Comparison of ENCODE assay signal across 28 mouse cellular contexts in the genomic region with DNA sequence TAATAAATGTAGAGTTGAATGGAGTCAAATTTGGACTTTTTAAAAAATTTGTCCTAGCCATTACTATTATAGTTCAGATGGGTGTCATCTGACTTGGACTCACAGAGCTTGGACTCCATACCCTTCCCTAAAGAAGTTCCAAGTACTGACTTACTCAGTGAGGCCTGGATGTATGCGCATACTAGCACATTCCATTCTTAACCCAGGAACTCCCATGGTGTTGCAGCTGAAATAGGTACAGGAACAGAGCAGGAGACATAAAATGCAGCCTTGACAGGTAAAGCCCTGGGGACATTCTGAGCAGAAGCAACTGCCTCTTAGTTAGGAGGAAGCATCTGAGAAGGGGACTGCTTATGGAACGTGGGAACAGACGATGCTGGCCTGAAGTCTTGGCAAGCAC. TPM values are rescaled to one million over a fixed set of nuclear protein-coding genes. Genes with fewer than 3 reads are reported as not detected.
DNase-seq lines count a peak whose midpoint lies in the region; ATAC-seq and TF ChIP-seq lines count a peak whose summit lies in the region.
"Had no signal": no experiment of that assay in that cellular context is flagged by ENCODE, and none has a peak within 500 bp of the region (broad histone marks: within the 10 kb centered on the region; RNA-seq: fewer than 3 reads in every experiment).

No protein-coding gene starts in this region.

- no peak for TF ChIP-seq POLR2A in brain, embryonic 14.5 days (IDR thresholded peaks at IDR 0.05; ENCODE audit: borderline replicate concordance, extremely low read depth, insufficient read depth, insufficient read length, poor library complexity, severe bottlenecking)

- H3K36me3 ChIP-seq in embryonic facial prominence, embryonic 14.5 days (ENCODE audit: control insufficient read depth, insufficient read depth, low read length), result no peaks in the 10 kb centered on the region
- H3K36me3 ChIP-seq in embryonic facial prominence, embryonic 10.5 days (replicated peaks), result no peaks in the 10 kb centered on the region
- no peaks in the 10 kb centered on the region for H3K36me3 ChIP-seq in midbrain, embryonic 13.5 days
- H3K36me3 ChIP-seq: embryonic facial prominence, embryonic 15.5 days; heart, embryonic 10.5 days; heart, embryonic 13.5 days had no signal

- ATAC-seq in embryonic facial prominence, embryonic 14.5 days (ENCODE audit: low read depth), result no peak
- ATAC-seq in midbrain, embryonic 13.5 days, result no peak
- ATAC-seq: forebrain, embryonic 14.5 days; hindbrain, postnatal 0 days; inflammation-experienced regulatory T-cells, adult 6 months; intestine, embryonic 16.5 days had no signal

- H3K27ac ChIP-seq in embryonic facial prominence, embryonic 14.5 days (replicated peaks; ENCODE audit: low read depth, low read length), result no peak overlapping the region
- H3K27ac ChIP-seq in embryonic facial prominence, embryonic 10.5 days (replicated peaks), result no peak overlapping the region
- no peak overlapping the region for H3K27ac ChIP-seq in midbrain, embryonic 13.5 days
- H3K27ac ChIP-seq: embryonic facial prominence, embryonic 15.5 days; heart, embryonic 10.5 days; heart, embryonic 13.5 days; hindbrain, embryonic 14.5 days; hindbrain, postnatal 0 days had no signal

- H3K9ac ChIP-seq in embryonic facial prominence, embryonic 14.5 days (ENCODE audit: low read depth, low read length), result no peak overlapping the region
- no peak overlapping the region for H3K9ac ChIP-seq in midbrain, embryonic 13.5 days (replicated peaks)
- H3K9ac ChIP-seq: embryonic facial prominence, embryonic 15.5 days; forebrain, postnatal 0 days; heart, embryonic 13.5 days; hindbrain, embryonic 14.5 days had no signal

- no peak overlapping the region for H3K4me3 ChIP-seq in embryonic facial prominence, embryonic 14.5 days (ENCODE audit: low read depth, low read length)
- no peak overlapping the region for H3K4me3 ChIP-seq in embryonic facial prominence, embryonic 10.5 days
- H3K4me3 ChIP-seq in midbrain, embryonic 13.5 days (replicated peaks), result no peak overlapping the region
- H3K4me3 ChIP-seq: embryonic facial prominence, embryonic 15.5 days; heart, embryonic 10.5 days; heart, embryonic 13.5 days had no signal

- WGBS in embryonic facial prominence, embryonic 14.5 days, result 72% methylated on average over 3 of the region's 3 CpGs
- WGBS in embryonic facial prominence, embryonic 10.5 days, result 79% methylated on average over 3 of the region's 3 CpGs
- WGBS in midbrain, embryonic 13.5 days, result 85% methylated on average over 3 of the region's 3 CpGs

- H3K4me2 ChIP-seq in embryonic facial prominence, embryonic 14.5 days (ENCODE audit: low read depth, low read length), result no peak overlapping the region
- no peak overlapping the region for H3K4me2 ChIP-seq in midbrain, embryonic 13.5 days (replicated peaks)
- H3K4me2 ChIP-seq: embryonic facial prominence, embryonic 15.5 days; heart, embryonic 13.5 days; hindbrain, embryonic 14.5 days had no signal

- DNase-seq in embryonic facial prominence, embryonic 14.5 days (ENCODE audit: low spot score), result peak; percentile 40
- no peak for DNase-seq in embryonic facial prominence, embryonic 10.5 days (ENCODE audit: low spot score)
- DNase-seq in R1 (ENCODE audit: low read depth, low spot score), result peak; percentile 63
- DNase-seq in brain, embryonic 14.5 days (ENCODE audit: low read depth), result peak; percentile 14
- DNase-seq in cerebellum, adult 9-11 months, result no peak
- DNase-seq: adrenal gland, adult 2 months; adrenal gland, postnatal 14 days; cerebellum, adult 18-20 months; cerebellum, adult 9-10 months; cerebellum, postnatal 25 days; embryo, embryonic 11 days; gastrocnemius, postnatal 10 days; heart, adult 18-20 months; heart, postnatal 14 days; heart, postnatal 4 days; kidney, adult 18-20 months; kidney, adult 9 months had no signal

- H3K27me3 ChIP-seq in embryonic facial prominence, embryonic 14.5 days (replicated peaks; ENCODE audit: control insufficient read depth, insufficient read depth, low read length), result no peaks in the 10 kb centered on the region
- H3K27me3 ChIP-seq in embryonic facial prominence, embryonic 10.5 days (replicated peaks; ENCODE audit: low read depth, poor library complexity, severe bottlenecking), result no peaks in the 10 kb centered on the region
- H3K27me3 ChIP-seq in midbrain, embryonic 13.5 days, result no peaks in the 10 kb centered on the region
- H3K27me3 ChIP-seq: embryonic facial prominence, embryonic 15.5 days; heart, embryonic 13.5 days had no signal

- TF ChIP-seq CTCF in brain, embryonic 14.5 days (IDR thresholded peaks at IDR 0.05; ENCODE audit: borderline replicate concordance, extremely low read depth, insufficient read depth, insufficient read length), result no peak

- no peaks in the 10 kb centered on the region for H3K9me3 ChIP-seq in embryonic facial prominence, embryonic 14.5 days (ENCODE audit: control insufficient read depth, low read length)
- H3K9me3 ChIP-seq in embryonic facial prominence, embryonic 10.5 days, result no peaks in the 10 kb centered on the region
- H3K9me3 ChIP-seq in midbrain, embryonic 13.5 days, result no peaks in the 10 kb centered on the region
- H3K9me3 ChIP-seq: embryonic facial prominence, embryonic 15.5 days; heart, embryonic 10.5 days; heart, embryonic 13.5 days had no signal

- H3K4me1 ChIP-seq in embryonic facial prominence, embryonic 14.5 days (ENCODE audit: control insufficient read depth, insufficient read depth, low read length), result no peaks in the 10 kb centered on the region
- no peaks in the 10 kb centered on the region for H3K4me1 ChIP-seq in embryonic facial prominence, embryonic 10.5 days
- no peaks in the 10 kb centered on the region for H3K4me1 ChIP-seq in midbrain, embryonic 13.5 days (replicated peaks)
- H3K4me1 ChIP-seq: embryonic facial prominence, embryonic 15.5 days; heart, embryonic 10.5 days; heart, embryonic 13.5 days had no signal

RNA-seq across cellular contexts. Expression of a gene that starts 45.8 kb away (rescaled TPM):
- 1.2 and 1.5 TPM in 2 replicates for polyA plus RNA-seq in embryonic facial prominence, embryonic 14.5 days (2014; fragmentation: Nextera tagmentation; extraction: Ambion mirVana)
- 0.05 and 0.25 TPM in 2 replicates for polyA plus RNA-seq in embryonic facial prominence, embryonic 10.5 days (2016; fragmentation: Nextera tagmentation; extraction: Ambion mirVana)
- 0.01 and 0.05 TPM in 2 replicates for polyA plus RNA-seq in brain, embryonic 14.5 days (2012; rRNA removed)
- 0.05 TPM in 1 of 2 replicates, not detected in the other for polyA plus RNA-seq in midbrain, embryonic 13.5 days (2015; fragmentation: Nextera tagmentation; extraction: Ambion mirVana)
- polyA plus RNA-seq: adrenal gland, adult 2 months; forebrain, embryonic 11.5 days; heart, embryonic 10.5 days; heart, embryonic 13.5 days had no signal

Comparison
In these comparisons a context has a peak if more than half of its experiments do, and no peak if none do; other contexts are left out.
1. DNase-seq: peak in embryonic facial prominence, embryonic 14.5 days (single experiment), R1 (single experiment) and brain, embryonic 14.5 days (single experiment); none in embryonic facial prominence, embryonic 10.5 days (single experiment) and cerebellum, adult 9-11 months (single experiment).